Mouse (Mus musculus) E14TG2a.4 (cell line): ENCODE measurements around the gene Fcgr4.

Experiments
- CTCF ChIP-seq: conservative IDR thresholded peaks from 2 replicates; pipeline ENCODE4 v1.5.1; 2014; ENCODE audit warnings: low read length
- NANOG ChIP-seq: IDR thresholded peaks from 2 replicates; pipeline ENCODE4 v1.6.1; 2014; ENCODE audit warnings: borderline replicate concordance, low read length, mixed read lengths
- POU5F1 ChIP-seq: IDR thresholded peaks from 2 replicates; pipeline ENCODE4 v1.6.1; 2014; ENCODE audit warnings: low read length, borderline replicate concordance

DNA sequence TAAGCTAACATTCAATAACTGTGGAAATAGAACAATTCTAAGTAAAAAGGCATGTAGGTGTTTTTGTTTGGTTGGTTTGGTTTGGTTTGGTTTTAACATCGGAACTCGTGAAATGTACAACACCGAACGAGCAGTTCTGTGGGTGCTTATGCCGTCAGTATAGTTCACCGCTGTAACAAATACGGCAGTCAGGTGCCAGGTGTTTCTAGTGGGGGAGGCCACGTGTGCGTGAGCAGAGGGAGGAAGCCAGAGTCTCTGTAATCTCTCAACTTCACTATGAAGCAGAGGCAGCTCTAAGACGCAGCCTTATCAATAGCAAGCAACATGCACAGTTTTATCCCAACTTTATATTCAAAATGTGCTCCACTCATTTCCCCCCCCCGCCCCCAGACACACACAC is 16.9 kb downstream of the Fcgr4 start:
- TF ChIP-seq CTCF (no peak), POU5F1 (no peak), NANOG (no peak)
